Mouse (Mus musculus): Measurements from ENCODE around the gene Erbb4.

DNA sequence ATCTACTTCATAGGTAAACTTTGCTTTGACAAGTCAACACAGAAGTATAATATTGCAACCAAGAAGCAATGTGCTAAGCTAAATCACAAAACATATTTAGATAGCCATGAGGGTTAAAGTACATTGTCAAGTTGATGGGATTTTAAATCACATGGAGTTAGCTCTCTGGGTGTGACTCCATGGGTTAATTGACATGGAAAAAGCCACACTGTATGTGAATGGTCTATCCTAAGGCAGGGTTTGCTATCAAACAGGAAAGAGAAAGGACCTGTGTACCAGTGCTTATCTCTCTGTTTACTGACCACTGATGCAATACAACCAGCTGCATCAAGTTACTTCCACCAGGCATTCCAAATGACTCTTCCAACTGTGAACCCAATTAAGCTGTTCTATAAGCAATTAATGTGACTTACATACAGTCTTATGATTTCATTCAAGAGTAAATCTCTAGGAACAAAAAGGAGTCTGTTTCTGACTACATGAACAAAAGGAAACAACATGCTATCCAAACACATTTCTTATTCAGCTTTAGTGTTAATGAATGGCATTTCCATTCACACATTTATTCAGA lies 641.4 kb downstream of the Erbb4 start:
- no peak for TF ChIP-seq CTCF (IDR thresholded peaks at IDR 0.05; ENCODE audit: extremely low read depth, insufficient read length, insufficient replicate concordance, low read depth, low read length)
- no peak for TF ChIP-seq POLR2A (IDR thresholded peaks at IDR 0.05; ENCODE audit: low read depth, low read length)

All from small intestine, adult 2 months (tissue).